Mouse (Mus musculus): ENCODE measurements at regions not wholly inside any gene's neighbourhood (a gene's known extent, or its start where the extent isn't known, plus 50 kb on each side); places are given as distances from the start of the nearest gene placed in this dataset.

DNA sequence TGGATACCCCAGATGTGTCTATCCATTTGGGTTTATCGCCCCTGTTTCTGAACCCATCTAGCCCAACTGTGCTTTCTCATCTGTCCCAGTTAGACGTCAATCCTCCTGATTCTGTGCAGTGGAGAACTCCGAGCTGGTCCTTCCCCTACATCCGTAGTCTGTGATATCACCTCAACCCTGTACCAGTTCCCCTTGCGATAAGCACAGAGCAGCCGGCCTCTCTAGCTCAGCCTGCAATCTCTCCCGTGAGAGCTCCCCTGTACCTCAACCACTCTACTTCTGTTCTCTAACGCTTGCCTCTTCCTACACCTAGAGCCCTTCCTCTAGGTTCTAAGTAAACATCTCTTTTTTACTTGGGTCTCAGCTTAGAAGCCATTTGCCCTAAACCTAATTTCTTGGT lies 211.5 kb downstream of the Galc start:
- no peaks in the 10 kb centered on the region for H3K27me3 ChIP-seq (replicated peaks; ENCODE audit: control insufficient read depth, insufficient read depth, low read length)
- 62% methylated on average over 8 of the region's 8 CpGs for WGBS
- H3K27ac ChIP-seq (ENCODE audit: low read depth, low read length) = no peak overlapping the region
- H3K9me3 ChIP-seq (ENCODE audit: control insufficient read depth, low read length) = no peaks in the 10 kb centered on the region
- ATAC-seq (replicated peaks; ENCODE audit: low FRiP score) (no peak), DNase-seq (ENCODE audit: low spot score) (no peak)
- no peak overlapping the region for H3K4me3 ChIP-seq (ENCODE audit: low read depth, low read length)
- no peaks in the 10 kb centered on the region for H3K36me3 ChIP-seq (ENCODE audit: control insufficient read depth, insufficient read depth, low read length)
- H3K4me1 ChIP-seq (replicated peaks; ENCODE audit: control insufficient read depth, insufficient read depth, low read length) = no peaks in the 10 kb centered on the region
- no peak overlapping the region for H3K9ac ChIP-seq (ENCODE audit: low read depth, low read length)
- H3K4me2 ChIP-seq = no peak overlapping the region

- no peak overlapping the region for H3K9ac ChIP-seq (ENCODE audit: low read depth, low read length)
- no peak overlapping the region for H3K4me3 ChIP-seq (ENCODE audit: low read depth, low read length)
These were observed 212.5 kb downstream of the Galc start for GRCm38 (mm10) chr12:98046459-98047440.

DNA sequence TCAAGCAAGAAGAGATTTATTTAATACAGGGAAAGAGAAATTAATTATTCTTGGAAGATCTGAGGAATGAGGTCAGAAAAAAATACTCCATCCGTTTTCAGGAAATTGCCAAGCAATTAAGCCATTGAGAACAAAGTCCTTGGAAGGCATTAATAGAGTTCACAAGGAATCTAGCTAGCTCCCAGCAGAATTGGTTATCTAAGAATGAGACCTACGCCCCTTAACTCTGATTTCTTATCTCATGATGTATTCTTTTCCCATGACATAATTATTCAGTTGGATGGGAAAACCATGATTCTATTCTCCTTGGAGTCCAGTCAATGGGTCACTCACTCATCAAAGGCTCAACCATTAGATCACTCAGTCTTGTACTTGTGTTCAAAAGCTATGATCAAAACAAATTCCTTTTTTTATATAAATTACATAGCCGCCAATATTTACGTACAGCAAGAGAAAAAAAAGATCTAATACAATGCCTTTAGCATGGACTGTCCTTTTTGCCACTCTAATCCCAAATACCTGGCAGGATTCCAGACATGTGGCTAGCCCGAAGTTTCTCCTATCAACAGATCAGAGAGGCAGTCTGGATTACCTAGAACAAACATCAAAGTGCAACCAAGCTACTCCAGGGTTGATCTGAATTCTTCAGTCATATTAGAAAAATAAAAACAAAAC lies 213.3 kb downstream of the Galc start:
- no peak overlapping the region for H3K4me3 ChIP-seq (ENCODE audit: low read depth, low read length)
- H3K4me2 ChIP-seq = no peak overlapping the region
- H3K27me3 ChIP-seq (replicated peaks; ENCODE audit: control insufficient read depth, insufficient read depth, low read length) = no peaks in the 10 kb centered on the region
- no peaks in the 10 kb centered on the region for H3K9me3 ChIP-seq (ENCODE audit: control insufficient read depth, low read length)
- WGBS = 72% methylated on average over 5 of the region's 5 CpGs
- H3K36me3 ChIP-seq (ENCODE audit: control insufficient read depth, insufficient read depth, low read length) = no peaks in the 10 kb centered on the region
- H3K9ac ChIP-seq (ENCODE audit: low read depth, low read length) = no peak overlapping the region
- no peak overlapping the region for H3K27ac ChIP-seq (ENCODE audit: low read depth, low read length)
- no peak for ATAC-seq (replicated peaks; ENCODE audit: low FRiP score)
- H3K4me1 ChIP-seq (replicated peaks; ENCODE audit: control insufficient read depth, insufficient read depth, low read length) = no peaks in the 10 kb centered on the region
- DNase-seq (ENCODE audit: low spot score) = no peak

More at GRCm38 (mm10) chr12:98046459-98047440, 212.5 kb downstream of the Galc start:
- Histone ChIP-seq H3K27me3 (replicated peaks; ENCODE audit: control insufficient read depth, insufficient read depth, low read length) (no peaks in the 10 kb centered on the region), H3K4me1 (replicated peaks; ENCODE audit: control insufficient read depth, insufficient read depth, low read length) (no peaks in the 10 kb centered on the region), H3K9me3 (ENCODE audit: control insufficient read depth, low read length) (no peaks in the 10 kb centered on the region), H3K27ac (ENCODE audit: low read depth, low read length) (no peak overlapping the region), H3K36me3 (ENCODE audit: control insufficient read depth, insufficient read depth, low read length) (no peaks in the 10 kb centered on the region), H3K4me2 (no peak overlapping the region)
- ATAC-seq (replicated peaks; ENCODE audit: low FRiP score) (no peak), DNase-seq (ENCODE audit: low spot score) (no peak)
- WGBS = 73% methylated on average over 11 of the region's 11 CpGs

DNA sequence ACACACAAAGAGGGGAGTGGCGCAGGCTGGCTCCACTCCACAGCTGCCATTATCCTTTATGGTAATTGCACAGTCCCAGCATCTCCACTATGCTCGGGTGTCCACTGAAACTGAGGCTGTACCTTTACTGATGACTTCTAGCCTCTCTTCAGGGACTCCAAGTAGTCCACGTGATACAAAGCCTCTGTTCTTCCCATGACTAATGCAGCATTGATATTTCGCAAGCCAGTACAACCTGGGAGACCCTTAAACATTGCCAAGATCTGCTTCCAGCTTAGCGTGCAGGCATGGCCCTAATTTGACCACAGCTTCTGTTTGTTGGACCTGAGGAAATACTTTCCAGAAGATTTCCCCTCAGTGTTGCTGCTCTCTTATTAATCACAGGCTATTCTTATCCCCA lies 215.8 kb downstream of the Galc start:
- H3K9ac ChIP-seq (ENCODE audit: low read depth, low read length) = no peak overlapping the region
- no peaks in the 10 kb centered on the region for H3K4me1 ChIP-seq (replicated peaks; ENCODE audit: control insufficient read depth, insufficient read depth, low read length)
- H3K27me3 ChIP-seq (replicated peaks; ENCODE audit: control insufficient read depth, insufficient read depth, low read length) = no peaks in the 10 kb centered on the region
- no peak overlapping the region for H3K27ac ChIP-seq (ENCODE audit: low read depth, low read length)
- DNase-seq (ENCODE audit: low spot score) (no peak), ATAC-seq (replicated peaks; ENCODE audit: low FRiP score) (no peak)
- no peak overlapping the region for H3K4me3 ChIP-seq (ENCODE audit: low read depth, low read length)
- H3K9me3 ChIP-seq (ENCODE audit: control insufficient read depth, low read length) = no peaks in the 10 kb centered on the region
- WGBS = 67% methylated on average over 5 of the region's 5 CpGs
- no peaks in the 10 kb centered on the region for H3K36me3 ChIP-seq (ENCODE audit: control insufficient read depth, insufficient read depth, low read length)
- H3K4me2 ChIP-seq = no peak overlapping the region

DNA sequence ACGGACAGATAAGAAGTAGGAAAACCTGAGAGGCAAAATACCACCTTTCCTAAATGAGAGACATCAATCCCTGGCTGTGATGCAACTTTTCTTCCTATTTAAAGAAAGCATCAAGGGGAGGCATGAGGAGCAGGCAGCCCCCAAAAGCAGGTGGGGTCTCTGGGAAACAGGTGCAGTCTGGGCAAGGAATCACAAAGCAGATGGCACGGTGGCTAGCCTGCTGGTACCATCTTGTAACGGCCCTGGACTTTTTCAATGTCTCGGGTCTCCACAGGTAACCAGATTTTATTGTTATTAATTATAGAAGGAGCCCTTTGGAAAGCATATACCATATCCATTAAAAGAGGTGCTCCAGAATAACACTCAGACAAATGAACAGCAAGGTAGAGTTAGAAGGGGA lies 219.6 kb downstream of the Galc start:
- no peaks in the 10 kb centered on the region for H3K4me1 ChIP-seq (replicated peaks; ENCODE audit: control insufficient read depth, insufficient read depth, low read length)
- H3K4me3 ChIP-seq (ENCODE audit: low read depth, low read length) = no peak overlapping the region
- ATAC-seq (replicated peaks; ENCODE audit: low FRiP score) (no peak), DNase-seq (ENCODE audit: low spot score) (no peak)
- H3K9me3 ChIP-seq (ENCODE audit: control insufficient read depth, low read length) = no peaks in the 10 kb centered on the region
- no peak overlapping the region for H3K9ac ChIP-seq (ENCODE audit: low read depth, low read length)
- no peak overlapping the region for H3K27ac ChIP-seq (ENCODE audit: low read depth, low read length)
- no peak overlapping the region for H3K4me2 ChIP-seq
- no peaks in the 10 kb centered on the region for H3K36me3 ChIP-seq (ENCODE audit: control insufficient read depth, insufficient read depth, low read length)
- H3K27me3 ChIP-seq (replicated peaks; ENCODE audit: control insufficient read depth, insufficient read depth, low read length) = no peaks in the 10 kb centered on the region
- 81% methylated on average over 4 of the region's 4 CpGs for WGBS

DNA sequence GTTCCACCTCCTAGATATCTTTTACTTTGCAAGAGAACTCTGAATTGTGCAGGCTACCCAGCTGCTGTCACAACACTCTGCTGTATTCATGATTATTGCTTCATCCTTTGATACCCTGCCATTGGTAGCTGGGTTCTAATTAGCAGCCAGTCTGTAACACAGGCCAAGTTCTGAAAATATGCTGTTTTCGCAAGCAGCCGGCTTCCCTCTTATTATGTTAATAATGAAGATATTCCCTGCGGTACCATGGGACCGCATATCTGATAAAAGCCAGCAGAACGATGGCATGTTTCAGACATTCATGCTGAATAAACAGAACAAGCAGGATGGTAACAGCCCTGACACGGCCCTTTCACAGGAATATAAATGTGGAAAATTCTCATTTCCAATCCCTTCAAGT lies 235.6 kb downstream of the Galc start:
- H3K27me3 ChIP-seq (replicated peaks; ENCODE audit: control insufficient read depth, insufficient read depth, low read length) = no peaks in the 10 kb centered on the region
- no peak overlapping the region for H3K4me2 ChIP-seq
- 89% methylated on average over 6 of the region's 6 CpGs for whole genome bisulfite sequencing
- no peak overlapping the region for H3K4me3 ChIP-seq (ENCODE audit: low read depth, low read length)
- ATAC-seq (replicated peaks; ENCODE audit: low FRiP score) = no peak
- H3K27ac ChIP-seq (ENCODE audit: low read depth, low read length) = no peak overlapping the region
- DNase-seq (ENCODE audit: low spot score) = no peak
- H3K36me3 ChIP-seq (ENCODE audit: control insufficient read depth, insufficient read depth, low read length) = no peaks in the 10 kb centered on the region
- no peaks in the 10 kb centered on the region for H3K4me1 ChIP-seq (replicated peaks; ENCODE audit: control insufficient read depth, insufficient read depth, low read length)
- no peak overlapping the region for H3K9ac ChIP-seq (ENCODE audit: low read depth, low read length)
- no peaks in the 10 kb centered on the region for H3K9me3 ChIP-seq (ENCODE audit: control insufficient read depth, low read length)

- Histone ChIP-seq H3K4me1 (replicated peaks; ENCODE audit: control insufficient read depth, insufficient read depth, low read length) (no peaks in the 10 kb centered on the region), H3K27ac (ENCODE audit: low read depth, low read length) (no peak overlapping the region), H3K36me3 (ENCODE audit: control insufficient read depth, insufficient read depth, low read length) (no peaks in the 10 kb centered on the region), H3K4me3 (ENCODE audit: low read depth, low read length) (no peak overlapping the region), H3K9me3 (ENCODE audit: control insufficient read depth, low read length) (no peaks in the 10 kb centered on the region), H3K4me2 (no peak overlapping the region), H3K27me3 (replicated peaks; ENCODE audit: control insufficient read depth, insufficient read depth, low read length) (no peaks in the 10 kb centered on the region), H3K9ac (ENCODE audit: low read depth, low read length) (no peak overlapping the region)
- ATAC-seq (replicated peaks; ENCODE audit: low FRiP score) (no peak), DNase-seq (ENCODE audit: low spot score) (no peak)
- WGBS = 64% methylated on average over 8 of the region's 8 CpGs
These were observed 244.5 kb downstream of the Galc start for GRCm38 (mm10) chr12:98014607-98015278.

DNA sequence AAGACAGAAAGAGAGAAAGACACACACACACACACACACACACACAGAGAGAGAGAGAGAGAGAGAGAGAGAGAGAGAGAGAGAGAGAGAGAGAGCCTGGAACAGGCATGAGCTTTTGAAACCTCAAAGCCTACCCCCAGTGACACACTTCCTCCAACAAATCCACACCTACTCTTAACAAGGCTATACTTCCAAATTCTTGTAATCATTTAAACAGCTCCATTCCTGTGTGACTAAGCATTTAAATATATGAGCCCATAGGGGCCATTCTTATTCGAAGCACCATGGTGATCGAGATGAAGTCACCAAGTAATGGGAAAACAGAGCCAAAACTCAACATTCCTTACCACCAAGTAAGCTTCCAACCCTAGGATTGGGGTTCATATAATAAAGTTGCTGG lies 250.1 kb downstream of the Galc start:
- WGBS = 89% methylated on average over 2 of the region's 2 CpGs
- no peak overlapping the region for H3K4me2 ChIP-seq
- no peak overlapping the region for H3K27ac ChIP-seq (ENCODE audit: low read depth, low read length)
- no peak for ATAC-seq (replicated peaks; ENCODE audit: low FRiP score)
- DNase-seq (ENCODE audit: low spot score) = no peak
- H3K4me1 ChIP-seq (replicated peaks; ENCODE audit: control insufficient read depth, insufficient read depth, low read length) = no peaks in the 10 kb centered on the region
- no peak overlapping the region for H3K4me3 ChIP-seq (ENCODE audit: low read depth, low read length)
- H3K36me3 ChIP-seq (ENCODE audit: control insufficient read depth, insufficient read depth, low read length) = no peaks in the 10 kb centered on the region
- no peaks in the 10 kb centered on the region for H3K27me3 ChIP-seq (replicated peaks; ENCODE audit: control insufficient read depth, insufficient read depth, low read length)
- no peaks in the 10 kb centered on the region for H3K9me3 ChIP-seq (ENCODE audit: control insufficient read depth, low read length)
- H3K9ac ChIP-seq (ENCODE audit: low read depth, low read length) = no peak overlapping the region

Measured in liver, embryonic 11.5 days (tissue).